Mouse (Mus musculus): ENCODE data around the gene Myo5a.

DNA sequence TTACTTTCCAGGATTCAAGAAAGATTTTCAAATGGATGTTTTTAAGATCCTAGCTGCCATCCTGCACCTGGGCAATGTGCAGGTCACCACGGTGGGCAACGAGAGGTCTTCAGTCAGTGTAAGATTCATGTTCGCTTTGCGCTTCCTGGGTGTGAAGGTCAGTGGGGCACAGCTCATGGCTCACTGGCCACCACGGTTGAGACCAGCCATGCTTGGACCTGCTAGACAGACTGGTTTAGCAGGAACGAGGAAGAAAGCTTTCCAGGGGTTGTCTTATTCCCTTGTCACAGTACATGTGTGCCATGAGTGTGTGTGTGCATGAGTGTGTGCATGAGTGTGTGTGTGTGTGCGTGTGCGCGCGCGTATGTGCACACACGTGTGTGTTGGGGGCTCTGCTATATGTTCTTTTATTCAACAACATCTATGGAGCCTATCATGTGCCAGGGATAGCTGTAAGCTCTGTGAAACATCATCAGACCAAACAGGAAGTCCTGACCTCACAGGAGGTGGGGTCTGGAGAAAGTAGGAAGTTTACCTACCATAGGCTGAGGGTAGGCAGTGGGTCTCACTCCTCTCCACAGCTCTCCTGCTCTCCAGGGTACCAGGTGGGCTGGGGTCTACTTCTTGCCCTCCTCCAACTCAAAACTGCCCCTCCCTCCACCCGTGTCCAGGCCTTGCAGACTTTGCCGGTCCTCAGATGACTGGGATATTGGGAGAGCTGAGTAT lies 185.2 kb downstream of the Myo5a start:
- no peak for TF ChIP-seq CTCF (IDR thresholded peaks at IDR 0.05)
- no peak for TF ChIP-seq POLR2A (IDR thresholded peaks at IDR 0.05; ENCODE audit: insufficient read depth, low read depth, low read length)
- no peak for TF ChIP-seq EP300 (IDR thresholded peaks at IDR 0.05; ENCODE audit: insufficient read depth, low read depth, low read length)

All from heart, adult 2 months (tissue).